Mouse (Mus musculus) skeletal muscle tissue, postnatal 0 days (tissue): ENCODE data around the gene Gja3. TPM values are rescaled to one million over a fixed set of nuclear protein-coding genes. Genes with fewer than 3 reads are reported as not detected.

Source experiments
- polyA plus RNA-seq: library from polyadenylated mRNA; unstranded; fragments of >200 nt; fragmentation: Nextera tagmentation; extraction: Ambion mirVana; gene quantifications from 2 replicates; pipeline ENCODE4 v1.2.1, GENCODE M21; 2015

Gene Gja3
- polyA plus RNA-seq, result 34.8 and 41.1 TPM in 2 replicates

GRCm38 (mm10) chr14:57057563-57058321, at the start of gene Gja3:
Gene Gja3 (minus strand): TSS chr14:57058100.

GRCm38 (mm10) chr14:57104106-57105023, 46.5 kb upstream of the Gja3 start, which contains the start of gene Gjb2:
Gene Gjb2 (minus strand): TSS chr14:57104702.

Other genes starting within 250 kb of the Gja3 start
- 17.7 and 18.0 TPM in 2 replicates for gene Zmym5, start 246.4 kb downstream of the Gja3 start, polyA plus RNA-seq
- 14.0 and 16.0 TPM in 2 replicates for gene Zmym2, start 171.4 kb downstream of the Gja3 start, polyA plus RNA-seq
- gene Gjb2, start 46.6 kb upstream of the Gja3 start, polyA plus RNA-seq, result 0.47 and 2.2 TPM in 2 replicates
- not detected in 2 replicates for gene Gm4491, start 57.8 kb upstream of the Gja3 start, polyA plus RNA-seq
- 0.65 TPM in 1 of 2 replicates, not detected in the other for gene Gjb6, start 75.5 kb upstream of the Gja3 start, polyA plus RNA-seq